Mouse (Mus musculus) stomach, embryonic 16.5 days (tissue): ENCODE results near the gene Ifnar2. TPM values are rescaled to one million over a fixed set of nuclear protein-coding genes. Genes with fewer than 3 reads are reported as not detected.
"Not testable (repeated sequence)": the region's sequence is repeated elsewhere in the genome, so short reads cannot be mapped to it uniquely, and the experiment has no call there.

Experiments used
- ATAC-seq: fragments of 200-750 bp; cut with Nextera tagmentation; 2 replicates; pipeline ENCODE4 v1.8.0; 2017; ENCODE audit warnings: moderate number of reproducible peaks, moderate TSS enrichment; ENCODE audit not compliant: insufficient read depth, low FRiP score
- H3K27ac ChIP-seq: fragments of 300-500 bp; sonication (generic); 2 replicates; pipeline ENCODE4 v1.5.1; 2014; ENCODE audit warnings: low read length
- H3K27me3 ChIP-seq: fragments of 300-500 bp; sonication (generic); 2 replicates; pipeline ENCODE4 v1.6.1; 2014; ENCODE audit warnings: low read length, control low read depth, mixed read lengths; ENCODE audit not compliant: control insufficient read depth, insufficient read depth
- H3K36me3 ChIP-seq: fragments of 300-500 bp; sonication (generic); 2 replicates; pipeline ENCODE4 v1.6.1; 2014; ENCODE audit warnings: low read length; ENCODE audit not compliant: control insufficient read depth, insufficient read depth
- H3K4me1 ChIP-seq: fragments of 300-500 bp; sonication (generic); 2 replicates; pipeline ENCODE4 v1.6.1; 2014; ENCODE audit warnings: low read length, control low read depth, mixed read lengths; ENCODE audit not compliant: control insufficient read depth, insufficient read depth
- H3K4me2 ChIP-seq: fragments of 300-500 bp; sonication (generic); 2 replicates; pipeline ENCODE4 v1.6.1; 2014; ENCODE audit warnings: low read depth, low read length, mixed read lengths
- H3K4me3 ChIP-seq: fragments of 300-500 bp; sonication (generic); replicated peaks from 2 replicates; pipeline ENCODE4 v1.5.1; 2014; ENCODE audit warnings: mild to moderate bottlenecking, low read length
- H3K9ac ChIP-seq: fragments of 300-500 bp; sonication (generic); 2 replicates; pipeline ENCODE4 v1.6.1; 2014; ENCODE audit warnings: low read length
- H3K9me3 ChIP-seq: fragments of 300-500 bp; sonication (generic); replicated peaks from 2 replicates; pipeline ENCODE4 v1.6.1; 2016; ENCODE audit warnings: low read length, control low read depth; ENCODE audit not compliant: control insufficient read depth
- WGBS: fragments of 180-500 bp; shearing (Covaris S2); extraction: QIAGEN DNeasy Blood & Tissue Kit; methylation state at CpG from one replicate; pipeline ENCODE4 v1.1.7; 2014; 5-methylcytosine and 5-hydroxymethylcytosine counted together
- polyA plus RNA-seq: library from polyadenylated mRNA; unstranded; fragments of >200 nt; fragmentation: Nextera tagmentation; extraction: Ambion mirVana; gene quantifications from 2 replicates; pipeline ENCODE4 v1.2.1, GENCODE M21; 2015

Gene Ifnar2
- polyA plus RNA-seq, 1 experiment from 2014 or later = 51.3 TPM

GRCm38 (mm10) chr16:91426586-91426985 is 54.0 kb downstream of the Ifnar2 start:
- Histone ChIP-seq H3K9ac (no peak overlapping the region), H3K4me1 (no peaks in the 10 kb centered on the region), H3K4me3 (no peak overlapping the region), H3K36me3 (peaks cover 18% of the 10 kb centered on the region), H3K27ac (no peak overlapping the region), H3K27me3 (no peaks in the 10 kb centered on the region), H3K4me2 (no peak overlapping the region), H3K9me3 (no peaks in the 10 kb centered on the region)
- no peak for ATAC-seq
- WGBS = 79% methylated on average over 4 of the region's 4 CpGs

GRCm38 (mm10) chr16:91427461-91427860 is 54.9 kb downstream of the Ifnar2 start:
- H3K27me3 ChIP-seq = no peaks in the 10 kb centered on the region
- WGBS = 68% methylated on average over 5 of the region's 5 CpGs
- no peak overlapping the region for H3K4me2 ChIP-seq
- H3K4me3 ChIP-seq = no peak overlapping the region
- no peak for ATAC-seq
- H3K4me1 ChIP-seq = no peaks in the 10 kb centered on the region; the same call in 1 of the 2 replicates
- H3K36me3 ChIP-seq = peaks cover 16% of the 10 kb centered on the region
- H3K9ac ChIP-seq = no peak overlapping the region
- no peak overlapping the region for H3K27ac ChIP-seq
- no peaks in the 10 kb centered on the region for H3K9me3 ChIP-seq

DNA sequence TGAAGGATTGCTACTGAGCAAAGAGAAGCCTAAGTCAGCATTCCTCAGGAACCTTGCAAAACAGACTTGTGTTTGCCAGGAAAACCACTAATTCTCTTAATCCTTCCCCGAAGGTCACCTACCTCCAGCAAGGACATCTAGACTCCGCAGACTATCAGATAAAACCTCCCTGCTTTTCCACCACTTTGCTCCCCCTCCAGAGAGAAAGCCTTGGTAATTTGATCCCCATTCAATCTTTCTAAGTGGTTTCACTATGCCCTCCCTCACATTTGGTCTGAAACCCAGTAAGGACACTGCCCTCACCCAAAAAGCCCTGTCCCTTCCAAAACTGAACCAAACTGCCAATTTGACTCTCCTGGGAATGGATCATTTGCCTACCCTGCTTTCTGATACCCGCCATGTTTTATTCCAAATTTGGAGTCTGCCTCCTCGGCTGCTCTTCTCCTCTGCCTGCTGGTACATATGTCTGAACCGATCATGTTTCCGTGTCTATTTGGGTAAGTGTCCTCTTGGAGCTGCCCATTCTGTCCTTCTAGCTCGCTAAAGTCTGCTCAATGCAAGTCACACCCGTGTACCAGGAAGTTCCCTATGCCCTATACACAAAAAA is 55.8 kb downstream of the Ifnar2 start:
- H3K4me1 ChIP-seq = peaks cover 4% of the 10 kb centered on the region; the same call in 1 of the 2 replicates
- WGBS = 65% methylated on average over 8 of the region's 8 CpGs
- H3K9ac ChIP-seq = no peak overlapping the region
- no peaks in the 10 kb centered on the region for H3K9me3 ChIP-seq
- no peak for ATAC-seq
- no peak overlapping the region for H3K27ac ChIP-seq
- H3K36me3 ChIP-seq = peaks cover 16% of the 10 kb centered on the region
- no peak overlapping the region for H3K4me2 ChIP-seq
- no peak overlapping the region for H3K4me3 ChIP-seq
- H3K27me3 ChIP-seq = no peaks in the 10 kb centered on the region

- H3K27me3 ChIP-seq = no peaks in the 10 kb centered on the region
- H3K4me2 ChIP-seq = no peak overlapping the region
- no peak overlapping the region for H3K27ac ChIP-seq
- H3K4me1 ChIP-seq = peaks cover 4% of the 10 kb centered on the region; the same call in 1 of the 2 replicates
- H3K9me3 ChIP-seq = no peaks in the 10 kb centered on the region
- no peaks in the 10 kb centered on the region for H3K36me3 ChIP-seq
- H3K4me3 ChIP-seq = no peak overlapping the region
- no peak overlapping the region for H3K9ac ChIP-seq
- ATAC-seq = no peak
- WGBS = 33% methylated on average over 5 of the region's 5 CpGs
Measured at GRCm38 (mm10) chr16:91432720-91433328, 60.2 kb downstream of the Ifnar2 start.

DNA sequence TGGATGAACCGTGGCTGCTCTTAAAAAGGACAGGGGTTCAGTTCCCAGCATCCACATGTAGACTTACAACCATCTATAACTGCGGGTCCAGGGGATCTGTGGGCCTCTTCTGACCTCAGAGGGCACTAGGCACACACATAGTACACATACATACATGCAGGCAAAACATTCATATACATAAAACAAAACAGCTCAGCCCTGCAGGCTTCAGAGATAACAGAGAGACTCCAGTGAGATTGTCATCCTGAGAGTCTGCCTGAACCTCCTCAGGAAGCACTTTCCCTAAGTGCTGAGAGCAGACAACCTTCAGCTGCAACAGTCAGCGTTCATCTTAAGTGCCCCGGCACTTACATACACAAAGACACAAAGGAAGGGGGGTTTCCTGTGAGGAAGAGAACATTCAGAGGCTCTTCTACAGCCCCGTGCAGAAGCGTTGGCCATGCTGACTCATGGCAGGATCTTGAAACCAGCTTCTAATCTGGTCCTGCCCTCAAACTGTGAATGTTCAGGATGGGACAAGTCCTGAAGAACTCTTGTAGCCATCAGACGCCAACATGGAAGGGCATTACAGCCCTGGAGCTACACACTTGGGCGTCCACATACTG is 60.8 kb downstream of the Ifnar2 start:
- Histone ChIP-seq H3K9ac (no peak overlapping the region), H3K4me1 (peaks cover 4% of the 10 kb centered on the region; the same call in 1 of the 2 replicates), H3K36me3 (no peaks in the 10 kb centered on the region), H3K27me3 (no peaks in the 10 kb centered on the region), H3K27ac (no peak overlapping the region), H3K9me3 (no peaks in the 10 kb centered on the region), H3K4me3 (no peak overlapping the region), H3K4me2 (no peak overlapping the region)
- peak; percentile 37; the same call in 1 of the 2 replicates for ATAC-seq
- WGBS = 45% methylated on average over 8 of the region's 8 CpGs

DNA sequence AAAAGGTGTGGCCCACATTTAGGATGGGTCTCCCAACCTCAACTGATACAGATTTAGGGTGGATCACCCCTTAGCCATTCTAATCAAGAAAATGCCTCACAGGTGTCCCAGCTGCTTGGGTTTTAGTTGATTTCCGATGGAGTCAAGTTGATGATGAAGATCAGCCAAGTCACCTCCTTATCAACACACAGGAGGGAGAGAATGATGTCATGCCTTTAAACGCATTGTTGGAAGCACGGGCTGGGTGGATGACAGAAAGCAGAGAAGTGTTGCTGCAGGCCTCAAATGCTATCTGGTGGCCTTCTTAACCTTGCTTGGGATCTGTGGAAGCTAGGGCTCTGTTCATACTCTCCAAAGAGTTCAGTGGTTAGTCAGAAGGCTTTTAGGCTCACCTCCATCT is 61.5 kb downstream of the Ifnar2 start:
- Histone ChIP-seq H3K4me3 (no peak overlapping the region), H3K27ac (no peak overlapping the region), H3K36me3 (no peaks in the 10 kb centered on the region), H3K9me3 (no peaks in the 10 kb centered on the region), H3K27me3 (no peaks in the 10 kb centered on the region), H3K9ac (no peak overlapping the region), H3K4me1 (peaks cover 4% of the 10 kb centered on the region; the same call in 1 of the 2 replicates), H3K4me2 (no peak overlapping the region)
- 80% methylated on average over 3 of the region's 3 CpGs for WGBS
- no peak for ATAC-seq

- Histone ChIP-seq H3K4me1 (peaks cover 11% of the 10 kb centered on the region; the same call in 1 of the 2 replicates), H3K9me3 (no peaks in the 10 kb centered on the region), H3K27ac (no peak overlapping the region), H3K4me3 (no peak overlapping the region), H3K9ac (no peak overlapping the region), H3K27me3 (no peaks in the 10 kb centered on the region), H3K36me3 (no peaks in the 10 kb centered on the region), H3K4me2 (no peak overlapping the region)
- ATAC-seq = no peak
- 68% methylated on average over 3 of the region's 3 CpGs for WGBS
Measured at GRCm38 (mm10) chr16:91438081-91438480, 65.5 kb downstream of the Ifnar2 start.

DNA sequence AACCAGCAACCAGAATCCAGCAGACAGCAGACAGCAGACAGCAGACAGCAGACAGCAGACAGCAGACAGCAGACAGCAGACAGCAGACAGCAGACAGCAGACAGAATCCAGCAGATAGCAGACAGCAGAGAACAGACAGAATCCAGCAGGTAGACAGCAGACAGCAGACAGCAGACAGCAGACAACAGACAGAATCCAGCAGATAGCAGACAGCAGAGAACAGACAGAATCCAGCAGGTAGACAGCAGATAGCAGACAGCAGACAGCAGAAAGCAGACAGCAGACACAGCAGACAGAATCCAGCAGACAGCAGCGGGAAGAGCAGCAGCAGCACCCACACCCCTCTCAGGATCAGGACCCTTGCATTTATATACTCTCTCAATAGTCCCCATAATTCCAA is 66.0 kb downstream of the Ifnar2 start:
- not testable (repeated sequence) for H3K27ac ChIP-seq, H3K9me3 ChIP-seq, H3K9ac ChIP-seq, ATAC-seq, H3K36me3 ChIP-seq, H3K27me3 ChIP-seq, H3K4me3 ChIP-seq, H3K4me2 ChIP-seq
- peaks cover 11% of the 10 kb centered on the region; the same call in 1 of the 2 replicates for H3K4me1 ChIP-seq
- WGBS = 72% methylated on average over 1 of the region's 1 CpGs

- no peak overlapping the region for H3K27ac ChIP-seq
- no peak overlapping the region for H3K4me2 ChIP-seq
- WGBS = 35% methylated on average over 7 of the region's 7 CpGs
Measured at GRCm38 (mm10) chr16:91441366-91441765, 68.8 kb downstream of the Ifnar2 start.

More at GRCm38 (mm10) chr16:91441366-91441765, 68.8 kb downstream of the Ifnar2 start:
- Histone ChIP-seq H3K27me3 (no peaks in the 10 kb centered on the region), H3K36me3 (no peaks in the 10 kb centered on the region), H3K9ac (no peak overlapping the region), H3K9me3 (no peaks in the 10 kb centered on the region), H3K4me3 (no peak overlapping the region), H3K4me1 (peaks cover 11% of the 10 kb centered on the region; the same call in 1 of the 2 replicates)
- ATAC-seq = peak; percentile 76
